Comparison of ENCODE assay signal across 23 mouse cellular contexts in the genomic region with DNA sequence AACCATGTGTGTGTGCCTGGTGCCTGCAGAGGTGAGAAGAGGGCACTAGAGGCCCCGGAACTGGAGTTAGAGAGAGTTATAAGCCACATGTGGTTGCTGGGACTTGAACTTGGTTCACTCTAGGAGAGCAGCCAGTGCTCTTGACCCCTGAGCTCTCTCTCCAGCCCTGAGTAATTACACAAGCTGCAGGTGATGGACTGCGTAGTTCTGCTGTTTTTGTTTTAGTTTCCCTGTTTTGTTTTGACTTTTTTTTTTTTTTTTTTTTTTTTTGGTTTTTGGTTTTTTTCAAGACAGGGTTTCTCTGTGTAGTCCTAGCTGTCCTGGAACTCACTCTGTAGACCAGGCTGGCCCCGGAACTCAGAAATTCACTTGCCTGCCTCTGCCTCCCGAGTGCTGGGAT. TPM values are rescaled to one million over a fixed set of nuclear protein-coding genes. Genes with fewer than 3 reads are reported as not detected.
"Had no signal": no experiment of that assay in that cellular context is flagged by ENCODE, and none has a peak within 500 bp of the region (broad histone marks: within the 10 kb centered on the region; RNA-seq: fewer than 3 reads in every experiment).

No protein-coding gene starts in this region.

- H3K27ac ChIP-seq: lung, embryonic 15.5 days; macrophage; midbrain, embryonic 13.5 days; midbrain, embryonic 15.5 days; neural tube, embryonic 12.5 days; stomach, embryonic 15.5 days; stomach, postnatal 0 days had no signal

- H3K9ac ChIP-seq: liver, postnatal 0 days; lung, embryonic 15.5 days; midbrain, embryonic 13.5 days; midbrain, embryonic 15.5 days; neural tube, embryonic 12.5 days; stomach, embryonic 15.5 days had no signal

- ATAC-seq: liver, postnatal 0 days; lung, postnatal 0 days; midbrain, embryonic 13.5 days; midbrain, embryonic 15.5 days had no signal

- H3K9me3 ChIP-seq: lung, embryonic 15.5 days; megakaryocyte, embryonic 14.5 days; midbrain, embryonic 13.5 days; midbrain, embryonic 15.5 days; neural tube, embryonic 12.5 days; stomach, embryonic 15.5 days had no signal

- H3K4me2 ChIP-seq: lung, embryonic 15.5 days; midbrain, embryonic 11.5 days; midbrain, embryonic 13.5 days; midbrain, embryonic 15.5 days; neural tube, embryonic 12.5 days; stomach, embryonic 15.5 days had no signal

- H3K36me3 ChIP-seq: lung, embryonic 15.5 days; midbrain, embryonic 15.5 days; stomach, embryonic 15.5 days had no signal

- H3K4me3 ChIP-seq: lung, embryonic 15.5 days; megakaryocyte, embryonic 14.5 days; midbrain, embryonic 13.5 days; midbrain, embryonic 15.5 days; neural tube, embryonic 12.5 days; stomach, embryonic 15.5 days had no signal

- H3K27me3 ChIP-seq: midbrain, embryonic 15.5 days; neural tube, embryonic 12.5 days had no signal

- DNase-seq: liver, postnatal 0 days; lung, adult 2 months; lung, postnatal 14 days; lung, postnatal 36 days; right cerebral cortex, postnatal 14 days; thymus, postnatal 14 days; thymus, postnatal 36 days had no signal

RNA-seq across cellular contexts. Expression of gene Hcn3, which starts 1.8 kb away (rescaled TPM):
- total RNA-seq: monocyte, adult 5-6 weeks had no signal

RNA-seq across cellular contexts. Expression of gene Pklr, which starts 25.8 kb away (rescaled TPM):
- total RNA-seq: midbrain, postnatal 0 days; monocyte, adult 5-6 weeks; neutrophil, adult 5-6 weeks had no signal
- polyA plus RNA-seq: macrophage; midbrain, embryonic 13.5 days; testis, adult 2 months; thymus, postnatal 0 days; urinary bladder, adult 2 months had no signal
